Mouse (Mus musculus) liver, adult 2 months (tissue): Measurements from ENCODE around the gene Dad1.

ENCODE experiments used
- CTCF ChIP-seq: fragments of 200-500 bp; IDR thresholded peaks from 2 replicates; pipeline ENCODE4 v1.5.1; 2011; ENCODE audit warnings: low read depth, low read length, control low read depth
- POLR2A ChIP-seq: fragments of 200-500 bp; IDR thresholded peaks from 2 replicates; pipeline ENCODE4 v1.6.1; 2011; ENCODE audit warnings: low read length, control low read depth; ENCODE audit not compliant: insufficient read depth; ENCODE audit errors: extremely low read depth

GRCm38 (mm10) chr14:54225725-54226124 is 28.2 kb downstream of the Dad1 start:
- TF ChIP-seq CTCF: no peak
- no peak for TF ChIP-seq POLR2A
